Mouse (Mus musculus) layer of hippocampus, adult 18-20 months (tissue): ENCODE results near the gene Slc5a2. TPM values are rescaled to one million over a fixed set of nuclear protein-coding genes. Genes with fewer than 3 reads are reported as not detected.

Experiments
- microRNA-seq, 2 experiments: library from miRNA; unstranded; fragments of <30 nt; microRNA quantifications; one replicate each; pipeline ENCODE4 v1.2.0; 2021
- total RNA-seq, 2 experiments: library from RNA; stranded (reverse); gene quantifications; 2 replicates each; pipeline ENCODE4 v1.2.3; 2021

Gene Slc5a2
- total RNA-seq, 2 experiments from 2014 or later = not detected

Small RNAs within 50 kb of the gene (microRNA-seq; reads per million reads assigned to microRNA genes)
- 0.74 to 0.98 reads per million in 2 experiments for gene Mir3103

Other genes starting within 250 kb of the Slc5a2 start
- 10 to 100 TPM; 11.0 to 11.2 TPM for gene Itgam, start 203.0 kb upstream of the Slc5a2 start, total RNA-seq
- gene Gm49368, start 203.0 kb upstream of the Slc5a2 start, total RNA-seq = under 1 TPM in 1 of 2 experiments, not detected in 1; 0.25 TPM
- gene Itgax, start 136.1 kb upstream of the Slc5a2 start, total RNA-seq = under 1 TPM; 0.13 to 0.59 TPM
- under 1 TPM; 0.20 to 0.71 TPM for gene Itgad, start 111.3 kb upstream of the Slc5a2 start, total RNA-seq
- 1 to 10 TPM; 4.7 TPM for gene Cox6a2, start 59.3 kb upstream of the Slc5a2 start, total RNA-seq
- gene Armc5, start 28.3 kb upstream of the Slc5a2 start, total RNA-seq = 10 to 100 TPM; 11.5 to 12.6 TPM
- 1 to 10 TPM; 3.3 TPM for gene 9130023H24Rik, start 27.6 kb upstream of the Slc5a2 start, total RNA-seq
- 10 to 100 TPM in 1 of 2 experiments, 1 to 10 TPM in 1; 9.2 to 12.0 TPM for gene Tgfb1i1, start 18.8 kb upstream of the Slc5a2 start, total RNA-seq
- 10 to 100 TPM; 24.0 to 25.9 TPM for gene BC017158, start 32.5 kb downstream of the Slc5a2 start, total RNA-seq
- 10 to 100 TPM; 42.3 to 45.3 TPM for gene Rgs10, start 153.1 kb downstream of the Slc5a2 start, total RNA-seq
- gene Tial1, start 196.1 kb downstream of the Slc5a2 start, total RNA-seq = 100 to 1,000 TPM in 1 of 2 experiments, 10 to 100 TPM in 1; 98.2 to 110 TPM